In the genomic region with DNA sequence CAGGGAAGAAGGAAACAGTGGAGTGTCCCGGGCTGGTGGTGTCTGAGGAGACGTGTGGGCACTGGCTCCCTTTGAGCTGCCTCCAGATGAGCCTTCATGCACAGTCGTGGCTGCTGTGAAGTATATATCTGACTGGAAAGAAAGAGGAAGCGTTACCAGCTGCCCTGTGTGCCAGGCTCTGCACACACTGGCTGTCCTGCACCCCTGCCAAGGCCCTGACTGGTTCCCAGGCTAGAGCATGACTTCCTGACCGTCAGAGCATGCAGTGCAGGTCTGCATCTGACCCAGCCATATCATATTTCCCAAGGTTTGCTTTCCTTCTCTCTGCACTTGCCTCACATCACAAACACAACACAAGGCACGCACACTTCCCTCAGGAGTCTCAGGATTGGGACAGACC, we compare ENCODE assay signal across 25 mouse cellular contexts. TPM values are rescaled to one million over a fixed set of nuclear protein-coding genes. Genes with fewer than 3 reads are reported as not detected.
DNase-seq lines count a peak whose midpoint lies in the region; ATAC-seq and TF ChIP-seq lines count a peak whose summit lies in the region.
"Had no signal": no experiment of that assay in that cellular context is flagged by ENCODE, and none has a peak within 500 bp of the region (broad histone marks: within the 10 kb centered on the region; RNA-seq: fewer than 3 reads in every experiment).

No protein-coding gene starts in this region.

- TF ChIP-seq CTCF in kidney, adult 2 months (conservative IDR thresholded peaks at IDR 0.05; ENCODE audit: insufficient read depth, insufficient read length, low read depth, low read length) = no peak

- H3K27me3 ChIP-seq in kidney, embryonic 15.5 days = no peaks in the 10 kb centered on the region
- H3K27me3 ChIP-seq in kidney, adult 2 months (replicated peaks; ENCODE audit: control insufficient read depth, insufficient read depth, low read length) = no peaks in the 10 kb centered on the region
- H3K27me3 ChIP-seq: embryonic facial prominence, embryonic 15.5 days; heart, embryonic 12.5 days; hindbrain, embryonic 15.5 days had no signal

- 40% methylated on average over 6 of the region's 6 CpGs for WGBS in kidney, embryonic 15.5 days
- WGBS in kidney, adult 2 months = 42% methylated on average over 6 of the region's 6 CpGs

- no peaks in the 10 kb centered on the region for H3K36me3 ChIP-seq in kidney, embryonic 15.5 days
- H3K36me3 ChIP-seq in kidney, adult 2 months (ENCODE audit: control insufficient read depth, insufficient read depth, low read length) = no peaks in the 10 kb centered on the region
- H3K36me3 ChIP-seq: embryonic facial prominence, embryonic 15.5 days; forebrain, embryonic 10.5 days; G1E; heart, embryonic 12.5 days had no signal

- H3K27ac ChIP-seq in kidney, embryonic 15.5 days = 0 out of 2 replicates have a peak overlapping the region, but pooled peaks have one; percentile 9
- H3K27ac ChIP-seq in kidney, adult 2 months (ENCODE audit: insufficient read depth, low read depth, low read length) = no peak overlapping the region
- H3K27ac ChIP-seq: embryonic facial prominence, embryonic 15.5 days; forebrain, embryonic 10.5 days; gastrocnemius, adult 2 months; heart, adult 2 months; hindbrain, embryonic 15.5 days had no signal

- ATAC-seq in kidney, embryonic 15.5 days (replicated peaks; ENCODE audit: low FRiP score) = peak; percentile 69
- peak; percentile 88 for ATAC-seq in common myeloid progenitor, adult 5-6 weeks (replicated peaks; ENCODE audit: low read depth, poor library complexity, severe bottlenecking)
- peak; percentile 86 for ATAC-seq in megakaryocyte progenitor cell, adult 5-6 weeks (replicated peaks; ENCODE audit: poor library complexity)
- ATAC-seq: CD4-positive, CD25-positive, alpha-beta regulatory T cell, adult 4 months; forebrain, embryonic 14.5 days had no signal

- no peak overlapping the region for H3K4me3 ChIP-seq in kidney, embryonic 15.5 days (replicated peaks)
- no peak overlapping the region for H3K4me3 ChIP-seq in kidney, adult 2 months (ENCODE audit: insufficient read depth, low read depth, low read length)
- H3K4me3 ChIP-seq: embryonic facial prominence, embryonic 15.5 days; erythroblast, embryonic 14.5 days; forebrain, embryonic 10.5 days; gastrocnemius, adult 2 months; heart, adult 2 months; heart, embryonic 12.5 days; hindbrain, embryonic 15.5 days had no signal

- no peak overlapping the region for H3K9ac ChIP-seq in kidney, embryonic 15.5 days
- H3K9ac ChIP-seq: embryonic facial prominence, embryonic 15.5 days; heart, embryonic 12.5 days; hindbrain, embryonic 15.5 days had no signal

- H3K4me2 ChIP-seq in kidney, embryonic 15.5 days = no peak overlapping the region
- H3K4me2 ChIP-seq: embryonic facial prominence, embryonic 15.5 days; heart, embryonic 12.5 days; hindbrain, embryonic 15.5 days had no signal

- no peak for DNase-seq in kidney, adult 2 months
- DNase-seq in A20 (ENCODE audit: low read depth, low spot score) = peak; percentile 61
- no peak for DNase-seq in spleen, postnatal 36 days (ENCODE audit: low spot score in 2 of 2)
- DNase-seq in left cerebral cortex, adult 18-20 months (ENCODE audit: low spot score in 2 of 2) = no peak
- DNase-seq: adrenal gland, adult 8-10 months; adrenal gland, postnatal 36 days; B cell, adult 2 months; cerebellum, adult 18-20 months; cerebellum, adult 9-11 months; cerebellum, postnatal 36 days; embryo, embryonic 11 days; gastrocnemius, adult 2 months; gastrocnemius, postnatal 36 days had no signal

- TF ChIP-seq POLR2A in kidney, adult 2 months (IDR thresholded peaks at IDR 0.05; ENCODE audit: low read depth, low read length) = no peak

- peaks cover 23% of the 10 kb centered on the region for H3K4me1 ChIP-seq in kidney, embryonic 15.5 days
- H3K4me1 ChIP-seq in kidney, adult 2 months (ENCODE audit: control insufficient read depth, insufficient read depth, low read length) = no peaks in the 10 kb centered on the region
- H3K4me1 ChIP-seq: embryonic facial prominence, embryonic 15.5 days; forebrain, embryonic 10.5 days; heart, embryonic 12.5 days; hindbrain, embryonic 15.5 days had no signal

- no peaks in the 10 kb centered on the region for H3K9me3 ChIP-seq in kidney, embryonic 15.5 days (replicated peaks)
- H3K9me3 ChIP-seq: embryonic facial prominence, embryonic 15.5 days; forebrain, embryonic 10.5 days; G1E; heart, embryonic 12.5 days; hindbrain, embryonic 15.5 days had no signal

RNA-seq across cellular contexts. Expression of a gene that starts 10.2 kb away (rescaled TPM):
- polyA plus RNA-seq in kidney, embryonic 15.5 days (2015; fragmentation: Nextera tagmentation; extraction: Ambion mirVana) = 28.9 and 30.6 TPM in 2 replicates
- 51.1 and 51.9 TPM in 2 replicates for polyA plus RNA-seq in kidney, adult 2 months (2012; rRNA removed)
- total RNA-seq in common myeloid progenitor, adult 5-6 weeks (2017) = 1.6 and 3.0 TPM in 2 replicates
- total RNA-seq in megakaryocyte progenitor cell, adult 5-6 weeks (2015) = 2.6 and 2.9 TPM in 2 replicates
- 2.2 and 3.5 TPM in 2 replicates for total RNA-seq in megakaryocyte progenitor cell, adult 5-6 weeks (2017)
- 10 to 100 TPM; 24.0 to 26.1 TPM for total RNA-seq in left cerebral cortex, adult 18-20 months (2021)

RNA-seq across cellular contexts. Expression of a gene that starts 30.7 kb away (rescaled TPM):
- 11.2 and 12.2 TPM in 2 replicates for polyA plus RNA-seq in kidney, embryonic 15.5 days (2015; fragmentation: Nextera tagmentation; extraction: Ambion mirVana)
- polyA plus RNA-seq in kidney, adult 2 months (2012; rRNA removed) = 12.0 and 15.5 TPM in 2 replicates
- total RNA-seq in common myeloid progenitor, adult 5-6 weeks (2017) = 4.0 and 6.2 TPM in 2 replicates
- 2.9 and 3.0 TPM in 2 replicates for total RNA-seq in megakaryocyte progenitor cell, adult 5-6 weeks (2015)
- 3.5 and 3.7 TPM in 2 replicates for total RNA-seq in megakaryocyte progenitor cell, adult 5-6 weeks (2017)
- total RNA-seq in left cerebral cortex, adult 18-20 months (2021) = 10 to 100 TPM; 38.7 to 44.6 TPM

RNA-seq across cellular contexts. Expression of a gene that starts 30.8 kb away (rescaled TPM):
- polyA plus RNA-seq in kidney, embryonic 15.5 days (2015; fragmentation: Nextera tagmentation; extraction: Ambion mirVana) = 204 and 210 TPM in 2 replicates
- 166 and 270 TPM in 2 replicates for polyA plus RNA-seq in kidney, adult 2 months (2012; rRNA removed)
- 2,360 and 2,455 TPM in 2 replicates for total RNA-seq in common myeloid progenitor, adult 5-6 weeks (2017)
- total RNA-seq in megakaryocyte progenitor cell, adult 5-6 weeks (2015) = 2,719 and 2,750 TPM in 2 replicates
- total RNA-seq in megakaryocyte progenitor cell, adult 5-6 weeks (2017) = 2,545 and 2,724 TPM in 2 replicates
- total RNA-seq in left cerebral cortex, adult 18-20 months (2021) = 100 to 1,000 TPM; 114 to 120 TPM

Comparison
In these comparisons a context has a peak if more than half of its experiments do, and no peak if none do; other contexts are left out.
1. RNA of a gene that starts 30.8 kb away (total RNA-seq): 2,545 to 2,750 TPM in megakaryocyte progenitor cell, adult 5-6 weeks and 2,360 to 2,455 TPM in common myeloid progenitor, adult 5-6 weeks; 114 to 120 TPM in left cerebral cortex, adult 18-20 months; every median in the first group is over 10 times any median in the second.
2. Peak in every context shown above with its lines, with median percentiles within 50 percentile points of each other: ATAC-seq.